Mouse (Mus musculus): ENCODE results near the gene Cd7. TPM values are rescaled to one million over a fixed set of nuclear protein-coding genes. Genes with fewer than 3 reads are reported as not detected.
"Not testable (repeated sequence)": the region's sequence is repeated elsewhere in the genome, so short reads cannot be mapped to it uniquely, and the experiment has no call there.

Cd7 gene
- polyA plus RNA-seq, 1 experiment from 2014 or later: not detected

- Histone ChIP-seq H3K4me1 (no peaks in the 10 kb centered on the region), H3K27me3 (replicated peaks) (no peaks in the 10 kb centered on the region), H3K4me2 (no peak within 1 kb of the TSS), H3K27ac (replicated peaks) (no peak within 1 kb of the TSS), H3K9me3 (replicated peaks) (no peaks in the 10 kb centered on the region), H3K4me3 (replicated peaks) (no peak within 1 kb of the TSS), H3K9ac (replicated peaks) (no peak within 1 kb of the TSS), H3K36me3 (no peaks in the 10 kb centered on the region)
- no peak for ATAC-seq (ENCODE audit: low FRiP score)
- WGBS: 79% methylated on average over 5 of the region's 5 CpGs
Observed at GRCm38 (mm10) chr11:121063379-121063778, 24.2 kb upstream of the Cd7 start, which contains the start of gene Sectm1b. Gene Sectm1b, minus strand, starts transcription at chr11:121063569.

GRCm38 (mm10) chr11:121061615-121062014, 22.4 kb upstream of the Cd7 start:
- WGBS: 78% methylated on average over 8 of the region's 8 CpGs
- no peak overlapping the region for H3K4me3 ChIP-seq (replicated peaks)
- H3K9ac ChIP-seq (replicated peaks): no peak overlapping the region
- no peaks in the 10 kb centered on the region for H3K9me3 ChIP-seq (replicated peaks)
- H3K4me2 ChIP-seq: no peak overlapping the region
- no peaks in the 10 kb centered on the region for H3K36me3 ChIP-seq
- H3K27ac ChIP-seq (replicated peaks): no peak overlapping the region
- no peaks in the 10 kb centered on the region for H3K4me1 ChIP-seq
- ATAC-seq (ENCODE audit: low FRiP score): no peak
- no peaks in the 10 kb centered on the region for H3K27me3 ChIP-seq (replicated peaks)

DNA sequence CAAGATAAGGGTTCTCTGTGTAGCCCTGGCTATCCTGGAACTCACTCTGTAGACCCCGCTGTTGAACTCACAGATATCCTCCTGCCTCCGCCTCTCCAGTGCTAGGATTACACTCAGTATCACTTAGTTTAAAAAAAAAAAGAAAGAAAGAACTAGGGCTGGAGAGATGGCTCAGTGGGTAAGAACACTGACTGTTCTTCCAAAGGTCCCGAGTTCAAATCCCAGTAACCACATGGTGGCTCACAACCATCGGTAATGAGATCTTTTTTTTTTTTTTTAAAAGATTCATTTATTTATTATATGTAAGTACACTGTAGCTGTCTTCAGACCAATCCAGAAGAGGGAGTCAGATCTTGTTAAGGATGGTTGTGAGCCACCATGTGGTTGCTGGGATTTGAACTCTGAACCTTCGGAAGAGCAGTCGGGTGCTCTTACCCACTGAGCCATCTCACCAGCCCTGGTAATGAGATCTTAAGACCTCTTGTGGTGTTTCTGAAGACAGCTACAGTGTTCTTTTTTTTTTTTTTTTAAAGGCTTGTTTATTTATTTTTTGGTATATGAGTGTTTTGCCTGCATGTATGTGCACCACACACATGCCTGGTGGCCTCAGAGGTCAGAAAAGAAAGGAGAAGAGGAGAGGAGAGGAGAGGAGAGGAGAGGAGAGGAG, 21.3 kb upstream of the Cd7 start:
- 99% methylated on average over 6 of the region's 6 CpGs for WGBS
- not testable (repeated sequence) for H3K4me1 ChIP-seq

DNA sequence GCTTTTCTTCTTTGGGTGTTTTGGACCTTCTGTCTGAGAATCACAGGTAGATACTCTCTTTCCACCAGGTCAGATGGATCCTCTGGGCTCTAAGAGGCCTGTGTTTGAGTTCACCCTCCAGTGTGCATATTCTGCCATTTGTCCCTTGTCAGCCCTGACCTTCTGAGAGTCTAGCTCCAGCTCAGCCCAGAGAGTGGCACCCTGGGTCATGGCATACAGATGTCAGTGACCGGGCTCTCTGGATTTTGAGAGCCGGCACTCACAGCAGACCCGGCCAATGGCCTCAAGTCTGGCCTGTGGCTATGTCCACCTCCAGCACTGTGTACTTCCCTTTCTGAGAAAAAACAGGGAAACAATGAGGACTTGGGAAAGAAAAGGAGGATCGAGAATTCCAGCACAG, 20.3 kb upstream of the Cd7 start:
- no peaks in the 10 kb centered on the region for H3K27me3 ChIP-seq (replicated peaks)
- 91% methylated on average over 4 of the region's 4 CpGs for WGBS
- no peak for ATAC-seq (ENCODE audit: low FRiP score)

More for the DNA sequence above, 21.3 kb upstream of the Cd7 start:
- not testable (repeated sequence) for H3K27ac ChIP-seq (replicated peaks); ATAC-seq (ENCODE audit: low FRiP score); H3K4me3 ChIP-seq (replicated peaks); H3K27me3 ChIP-seq (replicated peaks); H3K4me2 ChIP-seq; H3K9me3 ChIP-seq (replicated peaks); H3K9ac ChIP-seq (replicated peaks); H3K36me3 ChIP-seq

DNA sequence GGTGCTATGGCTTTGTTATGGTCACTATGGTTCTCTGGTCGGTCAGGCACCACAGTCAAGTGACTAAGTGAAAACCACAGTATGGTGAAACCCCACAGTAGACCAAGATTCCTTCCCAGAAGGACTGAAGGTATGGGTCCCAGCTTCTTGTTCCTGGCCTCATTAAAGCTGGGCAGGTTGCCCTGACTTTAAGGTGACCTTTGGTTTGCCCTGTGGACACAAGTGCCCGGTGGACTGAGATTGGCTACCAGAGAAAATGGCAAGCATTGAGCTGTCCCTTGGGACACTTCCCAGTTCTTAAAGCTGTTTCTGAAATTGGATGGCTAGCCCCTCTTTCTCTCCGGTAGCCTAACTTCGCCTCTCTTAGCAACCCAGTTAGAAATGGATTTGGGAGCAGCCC, 19.7 kb upstream of the Cd7 start:
- no peak overlapping the region for H3K4me2 ChIP-seq
- no peaks in the 10 kb centered on the region for H3K36me3 ChIP-seq
- ATAC-seq (ENCODE audit: low FRiP score): no peak
- no peak overlapping the region for H3K27ac ChIP-seq (replicated peaks)
- H3K9me3 ChIP-seq (replicated peaks): no peaks in the 10 kb centered on the region
- no peaks in the 10 kb centered on the region for H3K27me3 ChIP-seq (replicated peaks)
- no peak overlapping the region for H3K9ac ChIP-seq (replicated peaks)
- H3K4me3 ChIP-seq (replicated peaks): no peak overlapping the region
- H3K4me1 ChIP-seq: no peaks in the 10 kb centered on the region
- 91% methylated on average over 4 of the region's 4 CpGs for WGBS

More for the DNA sequence above, 20.3 kb upstream of the Cd7 start:
- no peaks in the 10 kb centered on the region for H3K4me1 ChIP-seq
- H3K36me3 ChIP-seq: no peaks in the 10 kb centered on the region
- no peak overlapping the region for H3K9ac ChIP-seq (replicated peaks)
- no peak overlapping the region for H3K4me3 ChIP-seq (replicated peaks)
- H3K27ac ChIP-seq (replicated peaks): no peak overlapping the region
- no peak overlapping the region for H3K4me2 ChIP-seq
- H3K9me3 ChIP-seq (replicated peaks): no peaks in the 10 kb centered on the region

DNA sequence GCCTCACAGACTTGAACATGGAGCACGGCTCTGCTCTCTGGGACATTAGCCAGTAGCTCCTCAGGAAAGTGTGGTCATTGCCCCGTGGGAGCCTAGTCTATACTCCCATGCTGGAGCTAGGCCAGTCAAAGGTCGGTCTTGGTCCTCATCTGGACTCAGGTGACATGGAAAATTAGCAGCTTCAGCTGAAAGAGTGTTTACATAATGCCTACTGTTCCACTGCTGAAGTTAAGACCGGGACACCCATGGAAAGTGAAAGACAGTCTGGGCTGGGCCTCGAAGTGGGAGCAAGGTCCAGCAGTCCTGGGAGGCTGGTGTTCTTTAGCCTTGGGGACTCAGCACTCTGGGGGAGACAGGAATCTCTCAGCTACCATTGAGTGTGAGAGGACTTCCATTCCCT, 18.9 kb upstream of the Cd7 start:
- Histone ChIP-seq H3K27me3 (replicated peaks) (no peaks in the 10 kb centered on the region), H3K9ac (replicated peaks) (no peak overlapping the region), H3K4me1 (no peaks in the 10 kb centered on the region), H3K4me2 (no peak overlapping the region), H3K4me3 (replicated peaks) (no peak overlapping the region), H3K9me3 (replicated peaks) (no peaks in the 10 kb centered on the region), H3K36me3 (no peaks in the 10 kb centered on the region), H3K27ac (replicated peaks) (no peak overlapping the region)
- whole genome bisulfite sequencing: 87% methylated on average over 5 of the region's 5 CpGs
- ATAC-seq (ENCODE audit: low FRiP score): no peak

DNA sequence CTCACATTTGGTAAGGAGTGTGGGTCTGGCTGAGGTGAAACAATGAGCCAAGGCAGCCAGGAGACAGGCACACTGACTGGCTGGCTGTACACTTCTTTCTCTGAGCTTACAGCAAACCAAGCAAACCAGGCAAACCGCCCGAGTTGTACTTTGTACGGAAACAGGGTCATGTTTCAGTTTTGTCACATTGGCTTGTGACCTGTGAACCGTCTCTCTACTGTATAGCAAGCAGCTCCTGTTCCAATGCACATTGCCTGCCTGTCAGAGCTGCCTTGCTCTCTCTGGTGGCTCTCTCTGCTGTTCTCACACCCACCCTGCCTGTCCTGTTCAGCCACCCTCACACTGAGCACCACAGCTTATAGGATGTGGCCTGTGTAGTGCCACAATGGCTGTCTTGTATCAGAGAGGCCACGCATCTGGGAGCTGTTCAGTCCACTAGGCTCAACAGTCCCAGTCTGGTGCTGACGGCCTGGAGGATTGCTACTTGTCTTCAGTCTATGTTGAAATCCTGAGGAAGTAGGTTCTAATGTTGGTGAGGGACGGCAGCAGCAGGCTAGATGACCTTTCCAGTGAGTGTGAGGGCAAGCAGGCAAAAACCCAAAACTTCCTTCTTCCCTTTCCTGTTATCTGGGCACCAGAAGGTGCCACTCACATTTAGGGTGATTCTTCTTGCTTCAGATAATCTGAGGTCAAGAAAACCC, 17.5 kb upstream of the Cd7 start:
- ATAC-seq (ENCODE audit: low FRiP score): no peak
- Histone ChIP-seq H3K36me3 (no peaks in the 10 kb centered on the region), H3K4me2 (no peak overlapping the region), H3K27me3 (replicated peaks) (no peaks in the 10 kb centered on the region), H3K27ac (replicated peaks) (no peak overlapping the region), H3K9ac (replicated peaks) (no peak overlapping the region), H3K4me1 (no peaks in the 10 kb centered on the region), H3K4me3 (replicated peaks) (no peak overlapping the region), H3K9me3 (replicated peaks) (no peaks in the 10 kb centered on the region)
- WGBS: 82% methylated on average over 7 of the region's 7 CpGs

- Histone ChIP-seq H3K36me3 (no peaks in the 10 kb centered on the region), H3K4me1 (no peaks in the 10 kb centered on the region), H3K27me3 (replicated peaks) (no peaks in the 10 kb centered on the region), H3K9me3 (replicated peaks) (no peaks in the 10 kb centered on the region), H3K4me3 (replicated peaks) (no peak overlapping the region), H3K4me2 (no peak overlapping the region), H3K27ac (replicated peaks) (no peak overlapping the region), H3K9ac (replicated peaks) (no peak overlapping the region)
- 19% methylated on average over 8 of the region's 8 CpGs for WGBS
- ATAC-seq (ENCODE audit: low FRiP score): no peak
Observed at GRCm38 (mm10) chr11:121053536-121053935, 14.3 kb upstream of the Cd7 start.

DNA sequence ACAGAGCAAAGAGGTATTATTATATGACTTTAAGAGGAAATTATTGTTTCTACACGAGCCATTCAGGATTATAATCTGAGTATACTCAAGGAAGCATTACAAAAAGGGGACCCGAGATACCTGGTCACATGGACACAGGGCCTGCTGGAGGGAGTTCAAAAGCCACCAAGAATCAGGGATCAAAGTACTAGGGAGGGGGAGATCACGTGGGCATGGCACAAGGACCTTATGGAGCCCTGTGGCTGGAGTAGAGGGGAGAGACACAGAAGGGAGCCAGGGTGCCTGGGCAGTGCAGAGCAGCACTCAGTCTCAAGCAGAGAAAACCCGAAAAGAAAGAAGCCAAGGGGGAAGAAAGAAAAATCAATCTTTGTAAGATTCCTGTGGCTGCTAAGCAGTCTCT, 13.2 kb upstream of the Cd7 start:
- H3K27ac ChIP-seq (replicated peaks): no peak overlapping the region
- H3K36me3 ChIP-seq: no peaks in the 10 kb centered on the region
- no peak overlapping the region for H3K4me3 ChIP-seq (replicated peaks)
- WGBS: 70% methylated on average over 4 of the region's 4 CpGs
- no peaks in the 10 kb centered on the region for H3K4me1 ChIP-seq
- no peaks in the 10 kb centered on the region for H3K27me3 ChIP-seq (replicated peaks)
- H3K9me3 ChIP-seq (replicated peaks): no peaks in the 10 kb centered on the region
- ATAC-seq (ENCODE audit: low FRiP score): no peak
- H3K9ac ChIP-seq (replicated peaks): no peak overlapping the region
- H3K4me2 ChIP-seq: no peak overlapping the region

DNA sequence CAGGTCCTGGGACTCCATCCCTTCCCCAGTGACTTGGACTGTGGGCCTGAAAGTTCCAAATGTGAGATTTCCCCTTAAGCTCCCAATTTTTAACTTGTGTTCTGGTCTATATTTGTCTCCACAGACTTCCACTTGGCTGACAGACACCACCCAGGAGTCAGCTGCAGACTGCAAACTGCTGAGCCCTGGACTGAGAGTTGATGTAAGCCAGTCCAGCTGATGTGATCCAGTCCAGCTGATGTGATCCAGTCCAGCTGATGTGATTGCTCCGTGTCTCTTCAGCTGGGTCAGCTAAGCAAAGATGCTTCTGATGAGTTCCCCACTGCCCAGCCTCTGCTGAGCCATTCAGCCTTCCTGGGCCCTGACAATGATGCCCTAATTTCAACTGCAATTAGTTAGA, 12.6 kb upstream of the Cd7 start:
- Histone ChIP-seq H3K9ac (replicated peaks) (no peak overlapping the region), H3K27me3 (replicated peaks) (no peaks in the 10 kb centered on the region), H3K4me2 (no peak overlapping the region), H3K9me3 (replicated peaks) (no peaks in the 10 kb centered on the region), H3K27ac (replicated peaks) (no peak overlapping the region), H3K4me1 (no peaks in the 10 kb centered on the region), H3K36me3 (no peaks in the 10 kb centered on the region), H3K4me3 (replicated peaks) (no peak overlapping the region)
- no peak for ATAC-seq (ENCODE audit: low FRiP score)
- 44% methylated on average over 1 of the region's 1 CpGs for WGBS

DNA sequence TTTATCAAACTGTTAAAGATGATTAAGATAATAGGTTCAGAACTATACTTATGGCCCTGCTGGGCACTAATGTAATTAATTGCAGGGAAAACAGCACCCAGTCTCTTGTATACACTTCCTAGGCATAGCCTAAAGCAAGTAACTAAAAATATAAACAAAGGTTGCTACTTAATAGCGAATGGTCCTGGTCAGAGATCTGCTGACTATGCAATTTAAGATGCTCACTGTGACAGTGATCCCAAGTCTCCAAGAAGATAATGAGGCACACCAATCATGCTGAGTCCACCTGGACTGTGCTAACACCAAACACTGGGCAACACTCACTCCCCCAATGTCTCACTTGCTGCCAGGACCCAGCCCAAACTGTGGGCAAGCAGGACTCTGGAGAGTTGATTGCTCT, 10.6 kb upstream of the Cd7 start:
- H3K36me3 ChIP-seq: no peaks in the 10 kb centered on the region
- no peak overlapping the region for H3K9ac ChIP-seq (replicated peaks)
- ATAC-seq (ENCODE audit: low FRiP score): no peak
- 67% methylated on average over 1 of the region's 1 CpGs for WGBS
- H3K27me3 ChIP-seq (replicated peaks): no peaks in the 10 kb centered on the region
- H3K4me2 ChIP-seq: no peak overlapping the region
- no peak overlapping the region for H3K4me3 ChIP-seq (replicated peaks)
- no peaks in the 10 kb centered on the region for H3K4me1 ChIP-seq
- no peak overlapping the region for H3K27ac ChIP-seq (replicated peaks)
- no peaks in the 10 kb centered on the region for H3K9me3 ChIP-seq (replicated peaks)

DNA sequence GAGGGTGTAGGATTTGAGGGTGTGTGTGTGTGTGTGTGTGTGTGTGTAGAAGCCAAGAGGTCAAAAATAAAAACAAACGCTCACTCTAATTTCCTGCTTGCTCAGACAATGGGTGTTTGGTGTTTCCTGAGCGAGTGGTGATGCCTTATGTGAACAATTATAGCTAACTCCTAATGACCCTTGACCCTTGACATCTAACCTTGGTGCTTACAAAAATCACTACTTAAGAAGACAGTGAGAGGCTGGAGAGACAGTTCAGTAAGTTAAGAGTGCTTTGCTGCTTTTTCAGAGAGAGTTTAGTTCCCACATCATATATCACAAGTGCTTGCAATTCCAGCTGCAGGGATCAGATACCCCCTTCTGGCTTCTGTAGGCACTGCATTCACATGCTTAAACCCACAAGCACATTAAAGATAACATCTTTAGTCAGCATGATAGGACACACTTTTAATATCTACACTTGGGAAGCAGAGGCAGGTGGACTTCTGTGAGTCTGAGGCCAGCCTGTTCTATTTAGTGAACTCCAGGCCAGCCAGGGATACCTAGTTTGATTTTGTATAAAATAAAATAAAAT, 8.7 kb upstream of the Cd7 start:
- Histone ChIP-seq H3K36me3 (no peaks in the 10 kb centered on the region), H3K4me2 (no peak overlapping the region), H3K9me3 (replicated peaks) (no peaks in the 10 kb centered on the region), H3K4me3 (replicated peaks) (no peak overlapping the region), H3K27ac (replicated peaks) (no peak overlapping the region), H3K27me3 (replicated peaks) (no peaks in the 10 kb centered on the region; the same call in 1 of the 2 replicates), H3K4me1 (no peaks in the 10 kb centered on the region), H3K9ac (replicated peaks) (no peak overlapping the region)
- 82% methylated on average over 2 of the region's 2 CpGs for WGBS
- no peak for ATAC-seq (ENCODE audit: low FRiP score)
